Mouse (Mus musculus): ENCODE results near the gene C1qtnf9. TPM values are rescaled to one million over a fixed set of nuclear protein-coding genes. Genes with fewer than 3 reads are reported as not detected.
A peak's percentile ranks its signal among the peaks of the same experiment; 100 is the strongest.

The C1qtnf9 gene
- polyA plus RNA-seq, 1 experiment, result not detected

DNA sequence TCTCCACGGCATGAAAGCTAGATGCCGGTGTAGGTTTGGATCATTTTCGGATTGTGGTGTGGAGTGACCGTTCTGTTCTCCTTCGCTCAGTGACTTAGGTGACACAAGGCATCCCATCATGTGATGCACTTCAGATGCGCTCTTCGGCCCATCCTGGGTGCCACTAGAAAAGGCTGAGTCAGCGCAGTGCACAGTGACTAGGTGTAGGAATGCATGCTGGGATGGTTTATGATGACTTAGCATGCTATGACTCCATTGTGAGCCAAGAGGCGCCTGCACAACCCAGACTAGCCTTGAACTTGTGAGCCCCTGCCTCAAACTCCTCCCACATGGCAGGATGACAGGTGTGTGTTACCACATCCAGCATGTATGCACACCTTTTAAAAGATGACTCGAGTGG, 21.8 kb upstream of the C1qtnf9 start:
- TF ChIP-seq CTCF (IDR thresholded peaks at IDR 0.05; ENCODE audit: low read depth, low read length) (no peak), POLR2A (IDR thresholded peaks at IDR 0.05; ENCODE audit: borderline replicate concordance, low read depth, low read length) (no peak)
- Histone ChIP-seq H3K4me1 (ENCODE audit: control insufficient read depth, insufficient read depth, low read length) (peaks cover 74% of the 10 kb centered on the region), H3K27ac (ENCODE audit: insufficient read depth, low read depth, low read length) (no peak overlapping the region), H3K4me3 (ENCODE audit: insufficient read depth, low read length) (no peak overlapping the region)

DNA sequence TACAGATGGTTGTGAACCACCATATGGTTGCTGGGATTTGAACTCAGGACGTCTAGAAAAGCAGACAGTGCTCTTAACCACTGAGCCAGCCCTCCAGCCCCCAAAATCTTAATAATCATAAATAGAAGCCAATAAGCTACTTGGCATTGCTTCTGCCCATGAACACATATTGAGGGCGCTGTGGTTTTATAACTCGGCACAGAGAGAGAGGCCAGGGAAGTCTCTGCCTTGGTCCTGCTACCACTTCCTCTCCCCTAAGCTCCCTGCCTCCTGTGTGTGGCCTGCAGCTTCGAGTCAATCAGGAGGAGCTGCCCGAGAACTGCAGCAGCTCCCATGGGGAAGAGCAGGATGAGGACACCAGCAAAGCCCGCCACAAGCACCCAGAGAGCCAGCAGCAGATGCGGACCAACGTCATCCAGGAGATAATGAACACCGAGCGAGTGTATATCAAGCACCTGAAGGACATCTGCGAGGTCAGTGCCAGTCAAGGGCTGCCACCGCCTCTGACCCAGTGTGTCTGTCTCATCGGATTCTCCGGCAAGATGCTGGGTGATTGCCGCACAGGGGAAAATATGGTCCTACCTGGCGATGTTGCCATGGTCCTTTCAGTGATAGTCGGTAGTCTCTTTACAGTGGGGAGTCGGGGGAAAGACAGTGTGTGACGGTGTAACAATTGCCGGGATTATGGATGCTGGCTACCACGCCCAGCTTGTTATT, 20.6 kb upstream of the C1qtnf9 start:
- H3K4me1 ChIP-seq (ENCODE audit: control insufficient read depth, insufficient read depth, low read length), result peaks cover 70% of the 10 kb centered on the region
- no peak overlapping the region for H3K4me3 ChIP-seq (ENCODE audit: insufficient read depth, low read length)
- H3K27ac ChIP-seq (ENCODE audit: insufficient read depth, low read depth, low read length), result no peak overlapping the region
- TF ChIP-seq POLR2A (IDR thresholded peaks at IDR 0.05; ENCODE audit: borderline replicate concordance, low read depth, low read length), result no peak
- TF ChIP-seq CTCF (IDR thresholded peaks at IDR 0.05; ENCODE audit: low read depth, low read length), result no peak

DNA sequence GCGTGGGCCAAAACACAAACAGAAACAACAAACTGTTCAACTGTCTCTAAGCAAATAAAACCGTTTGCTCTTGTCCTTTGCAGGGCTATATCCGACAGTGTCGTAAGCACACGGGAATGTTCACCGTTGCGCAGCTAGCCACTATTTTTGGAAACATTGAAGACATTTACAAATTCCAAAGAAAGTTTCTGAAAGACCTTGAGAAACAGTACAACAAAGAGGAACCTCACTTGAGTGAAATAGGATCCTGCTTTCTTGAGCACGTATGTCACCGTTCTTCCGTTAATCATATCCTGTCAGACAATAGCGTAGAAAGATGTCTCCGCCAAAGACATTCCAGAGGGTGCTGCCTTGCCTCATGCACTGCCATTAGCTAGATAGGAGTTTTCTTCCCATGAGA, 18.1 kb upstream of the C1qtnf9 start:
- TF ChIP-seq POLR2A (IDR thresholded peaks at IDR 0.05; ENCODE audit: borderline replicate concordance, low read depth, low read length), result no peak
- TF ChIP-seq CTCF (IDR thresholded peaks at IDR 0.05; ENCODE audit: low read depth, low read length), result no peak
- Histone ChIP-seq H3K27ac (ENCODE audit: insufficient read depth, low read depth, low read length) (no peak overlapping the region), H3K4me3 (ENCODE audit: insufficient read depth, low read length) (no peak overlapping the region), H3K4me1 (ENCODE audit: control insufficient read depth, insufficient read depth, low read length) (peaks cover 62% of the 10 kb centered on the region)

- H3K4me1 ChIP-seq (ENCODE audit: control insufficient read depth, insufficient read depth, low read length), result peaks cover 49% of the 10 kb centered on the region
- H3K4me3 ChIP-seq (ENCODE audit: insufficient read depth, low read length), result no peak overlapping the region
- no peak overlapping the region for H3K27ac ChIP-seq (ENCODE audit: insufficient read depth, low read depth, low read length)
- TF ChIP-seq CTCF (IDR thresholded peaks at IDR 0.05; ENCODE audit: low read depth, low read length) (no peak), POLR2A (IDR thresholded peaks at IDR 0.05; ENCODE audit: borderline replicate concordance, low read depth, low read length) (no peak)
Measured at GRCm38 (mm10) chr14:60751581-60751980, 16.4 kb upstream of the C1qtnf9 start.

DNA sequence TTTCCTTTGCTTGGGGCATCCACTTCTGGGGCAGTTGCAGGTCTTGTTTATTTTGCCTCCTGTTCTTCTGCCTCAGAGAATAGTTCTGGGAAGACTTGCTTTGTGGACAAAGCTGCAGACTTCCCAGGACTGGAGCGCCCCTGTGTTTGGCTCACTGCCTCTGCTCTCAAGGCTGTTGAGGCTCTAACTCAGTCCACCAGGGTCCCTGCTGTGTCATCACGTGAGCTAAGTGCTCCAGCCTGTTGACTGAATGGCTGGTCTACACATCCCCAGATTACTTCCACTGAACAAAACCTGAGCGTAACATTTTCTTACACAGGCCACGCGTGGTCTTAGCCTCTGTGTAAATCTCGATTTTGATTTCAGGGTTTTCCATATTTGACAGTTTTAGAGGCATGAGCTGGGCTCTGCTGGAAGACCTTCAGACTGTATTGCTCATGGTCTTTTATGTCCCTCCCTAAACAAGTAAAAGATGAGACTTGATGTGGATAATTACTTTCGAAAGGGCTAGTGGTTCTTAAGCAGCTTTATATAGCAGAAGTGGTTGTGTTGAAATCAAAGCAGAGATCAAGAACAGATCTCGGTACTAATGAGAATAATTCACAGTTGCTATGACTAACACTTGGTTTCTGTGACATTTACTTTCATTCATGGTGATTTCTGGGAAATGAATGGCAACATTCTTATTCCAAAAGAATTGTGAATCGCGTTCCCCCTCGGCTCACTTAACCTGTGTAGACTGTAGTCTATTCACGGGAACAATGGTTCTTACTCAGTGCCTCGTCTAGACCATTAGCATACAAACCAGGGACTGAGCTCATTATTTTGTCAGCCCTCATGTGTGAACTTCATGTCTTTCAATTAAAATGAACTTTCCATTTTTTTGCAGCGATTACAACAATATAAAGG, 14.8 kb upstream of the C1qtnf9 start:
- no peak overlapping the region for H3K4me3 ChIP-seq (ENCODE audit: insufficient read depth, low read length)
- no peak for TF ChIP-seq CTCF (IDR thresholded peaks at IDR 0.05; ENCODE audit: low read depth, low read length)
- no peak for TF ChIP-seq POLR2A (IDR thresholded peaks at IDR 0.05; ENCODE audit: borderline replicate concordance, low read depth, low read length)
- no peak overlapping the region for H3K27ac ChIP-seq (ENCODE audit: insufficient read depth, low read depth, low read length)
- peaks cover 52% of the 10 kb centered on the region for H3K4me1 ChIP-seq (ENCODE audit: control insufficient read depth, insufficient read depth, low read length)

GRCm38 (mm10) chr14:60753801-60754126, 14.2 kb upstream of the C1qtnf9 start:
- H3K4me1 ChIP-seq (ENCODE audit: control insufficient read depth, insufficient read depth, low read length), result peaks cover 58% of the 10 kb centered on the region
- H3K27ac ChIP-seq (ENCODE audit: insufficient read depth, low read depth, low read length), result no peak overlapping the region
- TF ChIP-seq CTCF (IDR thresholded peaks at IDR 0.05; ENCODE audit: low read depth, low read length), result no peak
- TF ChIP-seq POLR2A (IDR thresholded peaks at IDR 0.05; ENCODE audit: borderline replicate concordance, low read depth, low read length), result no peak
- H3K4me3 ChIP-seq (ENCODE audit: insufficient read depth, low read length), result no peak overlapping the region

GRCm38 (mm10) chr14:60754656-60755055, 13.3 kb upstream of the C1qtnf9 start:
- Histone ChIP-seq H3K4me3 (ENCODE audit: insufficient read depth, low read length) (no peak overlapping the region), H3K4me1 (ENCODE audit: control insufficient read depth, insufficient read depth, low read length) (peaks cover 55% of the 10 kb centered on the region), H3K27ac (ENCODE audit: insufficient read depth, low read depth, low read length) (no peak overlapping the region)
- TF ChIP-seq POLR2A (IDR thresholded peaks at IDR 0.05; ENCODE audit: borderline replicate concordance, low read depth, low read length), result no peak
- TF ChIP-seq CTCF (IDR thresholded peaks at IDR 0.05; ENCODE audit: low read depth, low read length), result no peak

DNA sequence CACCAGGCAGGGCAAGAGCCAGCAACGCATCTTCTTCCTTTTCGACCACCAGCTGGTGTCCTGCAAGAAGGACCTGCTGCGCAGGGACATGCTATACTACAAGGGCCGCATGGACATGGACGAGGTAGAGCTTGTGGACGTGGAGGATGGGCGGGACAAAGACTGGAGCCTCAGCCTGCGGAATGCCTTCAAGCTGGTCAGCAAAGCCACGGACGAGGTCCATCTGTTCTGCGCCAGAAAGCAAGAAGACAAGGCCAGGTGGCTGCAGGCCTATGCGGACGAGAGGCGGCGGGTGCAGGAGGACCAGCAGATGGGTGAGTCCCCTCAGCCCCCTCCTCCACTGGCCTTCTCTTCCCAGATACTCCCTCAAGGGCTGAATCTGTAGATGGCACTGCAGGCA, 11.7 kb upstream of the C1qtnf9 start:
- H3K27ac ChIP-seq (ENCODE audit: insufficient read depth, low read depth, low read length), result no peak overlapping the region
- peaks cover 40% of the 10 kb centered on the region for H3K4me1 ChIP-seq (ENCODE audit: control insufficient read depth, insufficient read depth, low read length)
- TF ChIP-seq POLR2A (IDR thresholded peaks at IDR 0.05; ENCODE audit: borderline replicate concordance, low read depth, low read length) (no peak), CTCF (IDR thresholded peaks at IDR 0.05; ENCODE audit: low read depth, low read length) (no peak)
- no peak overlapping the region for H3K4me3 ChIP-seq (ENCODE audit: insufficient read depth, low read length)

DNA sequence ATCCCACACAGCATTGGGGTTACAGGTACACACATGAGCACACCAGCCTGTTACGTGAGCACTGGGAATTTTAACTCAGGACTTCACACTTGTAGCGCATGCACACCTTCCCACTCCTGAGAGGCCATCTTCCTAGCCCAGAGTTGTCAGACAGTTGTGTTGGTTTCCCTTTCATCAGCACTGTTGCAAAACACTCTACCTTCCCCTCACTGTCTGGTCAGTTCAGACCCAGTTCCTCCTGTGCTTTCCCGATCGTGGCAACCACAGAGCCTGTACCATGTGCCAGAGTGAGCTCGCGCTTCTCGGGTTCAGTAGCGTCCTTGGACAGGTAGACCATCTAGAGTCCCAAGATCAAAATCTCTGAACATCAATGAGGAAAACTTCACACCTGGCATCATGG, 10.7 kb upstream of the C1qtnf9 start:
- H3K4me3 ChIP-seq (ENCODE audit: insufficient read depth, low read length), result no peak overlapping the region
- H3K27ac ChIP-seq (ENCODE audit: insufficient read depth, low read depth, low read length), result peak overlapping the region; percentile 86
- no peak for TF ChIP-seq POLR2A (IDR thresholded peaks at IDR 0.05; ENCODE audit: borderline replicate concordance, low read depth, low read length)
- TF ChIP-seq CTCF (IDR thresholded peaks at IDR 0.05; ENCODE audit: low read depth, low read length), result no peak
- H3K4me1 ChIP-seq (ENCODE audit: control insufficient read depth, insufficient read depth, low read length), result peaks cover 37% of the 10 kb centered on the region

- no peak for TF ChIP-seq POLR2A (IDR thresholded peaks at IDR 0.05; ENCODE audit: borderline replicate concordance, low read depth, low read length)
- no peak for TF ChIP-seq CTCF (IDR thresholded peaks at IDR 0.05; ENCODE audit: low read depth, low read length)
- peak overlapping the region; percentile 86 for H3K27ac ChIP-seq (ENCODE audit: insufficient read depth, low read depth, low read length)
- no peak overlapping the region for H3K4me3 ChIP-seq (ENCODE audit: insufficient read depth, low read length)
- peaks cover 39% of the 10 kb centered on the region for H3K4me1 ChIP-seq (ENCODE audit: control insufficient read depth, insufficient read depth, low read length)
Measured at GRCm38 (mm10) chr14:60757722-60758121, 10.2 kb upstream of the C1qtnf9 start.

All from bone marrow macrophage, adult 2 months (primary cell).